ENCODE assay signal across 8 mouse cellular contexts in the genomic region with DNA sequence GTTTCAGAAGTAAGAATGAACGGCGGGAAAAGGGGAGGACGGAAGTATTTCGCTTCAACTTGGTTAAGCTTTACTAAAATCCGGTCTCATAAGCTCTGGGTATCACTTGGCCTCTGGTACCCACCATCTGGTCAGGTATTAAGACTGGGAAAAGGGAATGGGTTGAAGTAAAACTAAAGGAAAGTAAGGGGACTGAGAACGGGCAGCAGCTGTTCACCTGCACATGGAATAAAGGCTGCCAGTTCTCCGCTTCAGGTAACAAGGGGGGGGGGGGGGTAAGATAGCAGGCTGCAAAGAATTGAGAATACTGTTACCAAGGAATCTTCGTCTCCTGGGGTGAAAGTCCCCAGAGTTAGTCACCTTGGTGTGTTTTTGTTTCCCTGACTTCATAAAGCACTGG.
DNase-seq lines count a peak whose midpoint lies in the region; ATAC-seq and TF ChIP-seq lines count a peak whose summit lies in the region.

No protein-coding gene starts in this region.

- H3K36me3 ChIP-seq in forebrain, embryonic 16.5 days (ENCODE audit: control insufficient read depth, insufficient read depth), result no peaks in the 10 kb centered on the region
- H3K36me3 ChIP-seq in limb, embryonic 14.5 days (ENCODE audit: control insufficient read depth, insufficient read depth, low read length), result no peaks in the 10 kb centered on the region

- no peaks in the 10 kb centered on the region for H3K27me3 ChIP-seq in forebrain, embryonic 16.5 days (replicated peaks; ENCODE audit: control insufficient read depth, insufficient read depth, low read length)
- no peaks in the 10 kb centered on the region for H3K27me3 ChIP-seq in limb, embryonic 14.5 days (ENCODE audit: control insufficient read depth, insufficient read depth, low read length)

- no peak for TF ChIP-seq CTCF in lung, adult 2 months (IDR thresholded peaks at IDR 0.05; ENCODE audit: insufficient read depth, low read length)

- no peak for TF ChIP-seq POLR2A in lung, adult 2 months (IDR thresholded peaks at IDR 0.05; ENCODE audit: borderline replicate concordance, extremely low read depth, low read depth, low read length)
- no peak for TF ChIP-seq POLR2A in limb, embryonic 14.5 days (IDR thresholded peaks at IDR 0.05; ENCODE audit: borderline replicate concordance, extremely low read depth, insufficient read depth, insufficient read length)

- H3K4me1 ChIP-seq in lung, adult 2 months (ENCODE audit: control insufficient read depth, insufficient read depth, low read length), result no peaks in the 10 kb centered on the region
- no peaks in the 10 kb centered on the region for H3K4me1 ChIP-seq in forebrain, embryonic 16.5 days (replicated peaks; ENCODE audit: control insufficient read depth, insufficient read depth, low read length)
- no peaks in the 10 kb centered on the region for H3K4me1 ChIP-seq in limb, embryonic 14.5 days (ENCODE audit: control insufficient read depth, insufficient read depth, low read length)

- no peak overlapping the region for H3K27ac ChIP-seq in forebrain, embryonic 16.5 days (ENCODE audit: low read length)
- peak overlapping the region; percentile 77; the same call in 1 of the 2 replicates for H3K27ac ChIP-seq in limb, embryonic 14.5 days (replicated peaks; ENCODE audit: low read depth, low read length)

- H3K9me3 ChIP-seq in forebrain, embryonic 16.5 days (ENCODE audit: control insufficient read depth, low read length), result no peaks in the 10 kb centered on the region
- no peaks in the 10 kb centered on the region for H3K9me3 ChIP-seq in limb, embryonic 14.5 days (ENCODE audit: control insufficient read depth, low read length)

- ATAC-seq in forebrain, embryonic 16.5 days, result no peak
- no peak for ATAC-seq in limb, embryonic 14.5 days (ENCODE audit: low FRiP score, low read depth)

- 30% methylated on average over 8 of the region's 8 CpGs for WGBS in lung, adult 2 months
- whole genome bisulfite sequencing in forebrain, embryonic 16.5 days, result 8% methylated on average over 8 of the region's 8 CpGs
- 23% methylated on average over 8 of the region's 8 CpGs for WGBS in limb, embryonic 14.5 days

- DNase-seq in lung, adult 2 months, result peak; percentile 1
- DNase-seq in lung, postnatal 14 days, result no peak
- no peak for DNase-seq in limb, embryonic 14.5 days (ENCODE audit: low spot score)
- DNase-seq in retina, embryonic 14.5 days (ENCODE audit: low spot score), result peak; percentile 9
- DNase-seq in left cerebral cortex, adult 18-20 months (ENCODE audit: low spot score in 2 of 2), result no peak
- DNase-seq in layer of hippocampus, postnatal 25 days (ENCODE audit: extremely low spot score in 1 of 2, low spot score in 1 of 2), result no peak
- no peak for DNase-seq in heart, adult 11 months

- peak overlapping the region; percentile 70 for H3K9ac ChIP-seq in forebrain, embryonic 16.5 days (replicated peaks; ENCODE audit: low read depth, low read length)
- H3K9ac ChIP-seq in limb, embryonic 14.5 days (ENCODE audit: low read depth, low read length, severe bottlenecking), result peak overlapping the region; percentile 65

- peak overlapping the region; percentile 35 for H3K4me3 ChIP-seq in lung, adult 2 months (replicated peaks; ENCODE audit: extremely low read depth, low read depth, low read length)
- peak overlapping the region; percentile 67 for H3K4me3 ChIP-seq in forebrain, embryonic 16.5 days (replicated peaks; ENCODE audit: low read length)
- H3K4me3 ChIP-seq in limb, embryonic 14.5 days (replicated peaks; ENCODE audit: low read length), result peak overlapping the region; percentile 56

- H3K4me2 ChIP-seq in forebrain, embryonic 16.5 days (ENCODE audit: low read length), result peak overlapping the region; percentile 60
- H3K4me2 ChIP-seq in limb, embryonic 14.5 days (replicated peaks; ENCODE audit: low read depth, low read length, severe bottlenecking), result peak overlapping the region; percentile 47

Comparison
In these comparisons a context has a peak if more than half of its experiments do, and no peak if none do; other contexts are left out.
1. DNase-seq: peak in lung, adult 2 months (single experiment) and retina, embryonic 14.5 days (single experiment); none in lung, postnatal 14 days (single experiment), limb, embryonic 14.5 days (single experiment), left cerebral cortex, adult 18-20 months (0 of 2), layer of hippocampus, postnatal 25 days (0 of 2) and heart, adult 11 months (single experiment).
2. Peak in every context shown above with its lines, with median percentiles within 50 percentile points of each other: H3K4me3 ChIP-seq.